Mouse (Mus musculus): Measurements from ENCODE around the gene Lama5.
A peak's percentile ranks its signal among the peaks of the same experiment; 100 is the strongest.

GRCm38 (mm10) chr2:180170806-180171521 is 54.7 kb downstream of the Lama5 start, which contains the start of gene Adrm1:
- TF ChIP-seq EP300 (IDR thresholded peaks at IDR 0.05): no peak
- TF ChIP-seq CTCF (IDR thresholded peaks at IDR 0.05): peak; percentile 100
